Mouse (Mus musculus) myocyte (in vitro differentiated cells): Measurements from ENCODE around the gene 6330409D20Rik.
A peak's percentile ranks its signal among the peaks of the same experiment; 100 is the strongest.

ENCODE experiments used
- E2F4 ChIP-seq: IDR thresholded peaks from one replicate; pipeline ENCODE4 v1.6.1; 2011; ENCODE audit warnings: mild to moderate bottlenecking, control low read depth, moderate library complexity; ENCODE audit not compliant: insufficient read depth
- MAX ChIP-seq: IDR thresholded peaks from one replicate; pipeline ENCODE4 v1.6.1; 2011; ENCODE audit warnings: low read depth, mild to moderate bottlenecking, control low read depth
- POLR2A ChIP-seq: IDR thresholded peaks from one replicate; pipeline ENCODE4 v1.6.1; 2011; ENCODE audit warnings: low read depth, mild to moderate bottlenecking, control low read depth, moderate library complexity; ENCODE audit not compliant: insufficient read length
- TCF12 ChIP-seq: IDR thresholded peaks from one replicate; pipeline ENCODE4 v1.6.1; 2011; ENCODE audit warnings: mild to moderate bottlenecking, control low read depth; ENCODE audit not compliant: poor library complexity, insufficient read depth, severe bottlenecking
- USF1 ChIP-seq: IDR thresholded peaks from one replicate; pipeline ENCODE4 v1.6.1; 2011; ENCODE audit warnings: low read depth, mild to moderate bottlenecking, control low read depth, moderate library complexity

DNA sequence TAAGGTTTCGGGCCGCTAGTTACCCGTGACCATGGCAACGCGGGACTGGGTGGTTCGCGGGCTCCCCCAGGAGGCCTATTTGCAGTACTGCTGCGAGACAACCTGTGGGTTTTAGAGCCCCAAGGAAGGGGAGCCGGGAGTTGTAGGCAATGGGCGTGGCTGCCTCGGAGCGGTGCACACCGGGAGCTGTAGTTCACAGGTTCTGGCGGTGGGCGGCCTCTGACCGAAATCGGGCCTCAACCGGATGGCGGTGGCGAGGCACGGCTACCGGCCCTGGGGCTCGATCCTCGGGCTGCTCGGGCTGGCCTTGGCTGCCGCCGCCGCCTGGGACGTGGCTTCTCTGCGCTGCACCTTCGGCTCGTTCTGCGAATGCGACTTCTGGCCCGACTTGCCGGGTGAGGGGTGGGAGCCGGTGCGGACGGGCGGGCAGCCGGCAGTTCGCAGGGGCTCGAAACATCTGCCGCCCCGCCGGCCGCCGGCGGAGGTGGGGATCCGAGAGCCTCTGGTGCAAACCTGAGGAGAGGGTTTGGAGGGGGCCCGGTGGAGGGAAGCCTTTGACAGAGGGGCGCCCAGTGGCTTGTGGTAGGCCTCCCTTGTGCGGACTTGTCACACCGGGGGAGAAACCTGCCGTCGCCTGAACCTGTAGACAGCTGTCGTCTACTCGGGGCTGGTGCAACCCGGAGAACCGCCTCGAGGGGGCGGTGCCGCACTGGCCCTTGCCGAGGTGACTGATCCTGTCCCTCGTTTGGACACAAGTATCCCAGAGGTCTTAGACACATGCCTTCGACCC, 16.4 kb upstream of the 6330409D20Rik start, which contains the start of gene Tor2a:
- TF ChIP-seq POLR2A = peak; percentile 86
- TF ChIP-seq E2F4 = no peak
- no peak for TF ChIP-seq TCF12
- TF ChIP-seq MAX = no peak
- no peak for TF ChIP-seq USF1
